Mouse (Mus musculus) stomach, adult 2 months (tissue): ENCODE measurements around the gene Olfr822. TPM values are rescaled to one million over a fixed set of nuclear protein-coding genes. Genes with fewer than 3 reads are reported as not detected.

Source experiments
- polyA plus RNA-seq: library from polyadenylated mRNA; depleted of rRNA; stranded (reverse); fragments of >200 nt; gene quantifications from 2 replicates; pipeline ENCODE4 v1.2.3, GENCODE M21; 2012; rRNA removed

The Olfr822 gene
- polyA plus RNA-seq, result not detected in 2 replicates

GRCm38 (mm10) chr10:130070910-130071309, at the start of gene Olfr822:
TSS of gene Olfr822 (plus strand) at chr10:130071210.

GRCm38 (mm10) chr10:130030048-130030447, 41.0 kb upstream of the Olfr822 start, which contains the start of gene Olfr821:
TSS of gene Olfr821 (plus strand) at chr10:130030348.

GRCm38 (mm10) chr10:130115283-130115682, 44.3 kb downstream of the Olfr822 start, which contains the start of gene Olfr823:
TSS of gene Olfr823 (minus strand) at chr10:130115383.

Other genes starting within 250 kb of the Olfr822 start
- not detected in 2 replicates for gene Olfr812, start 225.1 kb upstream of the Olfr822 start, polyA plus RNA-seq
- gene Olfr813, start 215.8 kb upstream of the Olfr822 start, polyA plus RNA-seq, result not detected in 2 replicates
- not detected in 2 replicates for gene Olfr814, start 191.4 kb upstream of the Olfr822 start, polyA plus RNA-seq
- gene Olfr815, start 165.3 kb upstream of the Olfr822 start, polyA plus RNA-seq, result not detected in 2 replicates
- gene Olfr816, start 155.6 kb upstream of the Olfr822 start, polyA plus RNA-seq, result not detected in 2 replicates
- not detected in 2 replicates for gene Olfr818, start 122.1 kb upstream of the Olfr822 start, polyA plus RNA-seq
- not detected in 2 replicates for gene Olfr819, start 103.9 kb upstream of the Olfr822 start, polyA plus RNA-seq
- not detected in 2 replicates for gene Olfr247, start 95.1 kb upstream of the Olfr822 start, polyA plus RNA-seq
- not detected in 2 replicates for gene Gm10310, start 86.1 kb upstream of the Olfr822 start, polyA plus RNA-seq
- gene Olfr820, start 58.6 kb upstream of the Olfr822 start, polyA plus RNA-seq, result not detected in 2 replicates
- gene Olfr821, start 40.9 kb upstream of the Olfr822 start, polyA plus RNA-seq, result not detected in 2 replicates
- gene Olfr823, start 44.2 kb downstream of the Olfr822 start, polyA plus RNA-seq, result not detected in 2 replicates
- not detected in 2 replicates for gene Olfr824, start 58.8 kb downstream of the Olfr822 start, polyA plus RNA-seq
- gene Olfr825, start 95.6 kb downstream of the Olfr822 start, polyA plus RNA-seq, result not detected in 2 replicates
- gene Olfr826, start 113.0 kb downstream of the Olfr822 start, polyA plus RNA-seq, result not detected in 2 replicates
- not detected in 2 replicates for gene Olfr827, start 143.2 kb downstream of the Olfr822 start, polyA plus RNA-seq
- not detected in 2 replicates for gene Neurod4, start 209.0 kb downstream of the Olfr822 start, polyA plus RNA-seq